Mouse (Mus musculus): ENCODE results near the gene Ssh3. TPM values are rescaled to one million over a fixed set of nuclear protein-coding genes. Genes with fewer than 3 reads are reported as not detected.

Ssh3 gene
- total RNA-seq, 2 experiments from 2014 or later, result 5.2 to 16.8 TPM

DNA sequence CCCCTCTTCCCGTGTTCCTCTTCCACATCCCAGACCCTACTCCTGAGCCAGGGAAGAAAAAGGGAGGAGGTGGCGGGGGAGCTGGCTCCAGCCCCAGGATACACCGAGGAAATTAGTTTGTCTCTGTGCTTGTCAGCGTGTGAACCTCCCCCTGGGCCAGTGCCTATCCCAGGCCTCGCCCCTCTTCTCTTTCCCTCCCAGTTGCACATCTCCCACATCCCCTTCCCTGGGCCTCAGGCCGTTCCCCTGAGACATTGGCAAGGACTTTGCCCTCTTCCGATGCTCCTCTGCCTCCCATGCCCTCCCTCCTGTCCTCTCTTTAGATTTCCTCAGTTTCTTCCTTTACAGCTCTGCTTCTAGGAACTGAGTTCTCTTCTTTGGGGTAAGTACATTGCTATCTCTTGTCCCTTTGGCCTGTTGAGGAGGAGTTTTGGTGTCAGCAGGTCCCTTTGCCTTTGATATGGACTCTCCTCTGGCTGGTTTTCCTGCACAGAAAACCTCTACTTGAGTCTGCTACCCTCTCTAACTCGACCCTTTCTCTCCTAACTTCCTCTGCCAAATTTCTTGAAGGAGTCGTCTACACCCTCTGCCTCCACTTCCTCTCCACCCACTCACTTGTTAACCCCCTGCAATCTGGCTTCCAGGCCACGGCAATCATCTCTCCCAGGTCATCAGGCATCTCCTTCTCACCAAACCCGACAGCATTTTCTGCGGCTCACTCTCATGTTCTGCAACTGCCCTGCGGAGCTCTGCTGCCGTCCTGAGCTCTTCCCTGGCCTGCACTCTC is 47.8 kb downstream of the Ssh3 start:
- ATAC-seq (replicated peaks; ENCODE audit: low FRiP score, poor library complexity, severe bottlenecking), result no peak

DNA sequence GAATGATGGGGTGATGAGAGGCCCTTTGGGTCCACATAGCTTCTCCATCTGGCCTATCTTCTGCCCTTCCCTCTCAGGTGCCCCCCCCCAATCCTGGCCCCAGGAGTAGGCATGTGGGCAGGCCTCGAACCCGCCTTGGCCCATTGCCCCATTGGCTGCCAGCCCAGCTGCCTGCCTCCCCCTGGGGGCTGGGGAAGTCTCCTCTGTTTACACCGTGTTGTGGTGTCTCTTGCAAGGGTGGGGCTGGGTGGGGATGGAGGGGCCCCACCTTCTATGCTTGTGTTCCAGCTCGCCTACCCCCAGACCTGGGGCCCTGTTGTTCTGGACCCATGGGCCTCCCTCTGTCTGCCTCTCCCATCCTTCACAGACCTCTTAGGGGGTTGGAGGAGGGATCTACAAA is 48.6 kb downstream of the Ssh3 start:
- ATAC-seq (replicated peaks; ENCODE audit: low FRiP score, poor library complexity, severe bottlenecking), result no peak

DNA sequence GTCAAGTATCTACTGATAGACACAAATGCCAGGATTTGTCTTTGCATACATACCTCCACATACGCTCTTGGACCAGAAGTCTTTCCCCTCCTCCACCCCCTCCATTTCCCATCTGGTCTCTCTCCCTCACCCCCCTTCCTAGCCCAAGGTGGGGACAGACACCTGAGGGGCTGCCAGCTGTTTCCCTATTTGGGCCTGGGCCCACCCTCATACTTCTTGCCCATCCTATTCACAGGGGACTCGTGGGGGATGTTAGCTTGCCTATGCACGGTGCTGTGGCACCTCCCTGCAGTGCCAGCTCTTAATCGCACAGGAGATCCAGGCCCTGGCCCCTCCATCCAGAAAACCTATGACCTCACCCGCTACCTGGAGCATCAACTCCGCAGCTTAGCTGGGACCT is 49.0 kb downstream of the Ssh3 start:
- ATAC-seq (replicated peaks; ENCODE audit: low FRiP score, poor library complexity, severe bottlenecking), result no peak

DNA sequence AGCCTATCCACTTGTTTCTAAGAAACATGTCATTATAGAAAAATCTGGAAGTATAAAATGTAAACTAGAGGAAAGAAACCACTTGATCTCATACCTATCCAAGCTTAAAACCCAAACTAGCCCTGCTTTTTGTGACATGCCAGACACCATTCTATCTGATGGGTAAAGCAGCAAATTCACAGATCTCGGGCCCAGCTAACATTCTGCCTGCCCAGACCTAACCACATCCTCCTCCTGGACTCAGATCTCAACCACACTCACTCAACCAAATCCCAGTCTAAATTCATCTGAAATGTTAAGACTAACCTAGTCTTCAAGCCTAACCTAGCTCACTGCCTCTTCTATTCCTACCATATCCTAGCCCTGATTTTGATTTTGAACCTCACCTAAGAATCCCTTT is 50.2 kb downstream of the Ssh3 start:
- ATAC-seq (replicated peaks; ENCODE audit: low FRiP score, poor library complexity, severe bottlenecking), result no peak

- ATAC-seq (replicated peaks; ENCODE audit: low FRiP score, poor library complexity, severe bottlenecking), result no peak
These were observed 50.7 kb downstream of the Ssh3 start for GRCm38 (mm10) chr19:4218293-4218692.

DNA sequence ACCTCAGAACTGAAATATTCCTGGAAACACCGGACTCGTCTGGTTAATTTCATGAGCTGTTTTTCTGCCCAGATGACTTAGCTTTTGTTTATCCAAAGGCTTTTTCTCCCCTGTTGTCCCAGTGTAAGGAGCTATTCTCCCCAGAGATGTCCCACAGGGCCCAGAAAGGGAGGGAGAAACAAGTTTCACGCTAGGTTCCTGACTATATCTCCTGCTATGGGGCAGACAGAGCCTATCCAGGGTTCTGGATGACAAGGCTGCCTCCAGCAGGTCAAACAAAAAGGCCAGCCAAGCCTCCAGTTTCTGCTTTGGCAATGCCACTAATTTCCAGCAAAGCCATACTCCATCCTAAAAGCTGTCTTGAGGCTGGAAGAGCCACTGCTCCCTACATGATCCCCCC is 51.1 kb downstream of the Ssh3 start:
- no peak for ATAC-seq (replicated peaks; ENCODE audit: low FRiP score, poor library complexity, severe bottlenecking)

DNA sequence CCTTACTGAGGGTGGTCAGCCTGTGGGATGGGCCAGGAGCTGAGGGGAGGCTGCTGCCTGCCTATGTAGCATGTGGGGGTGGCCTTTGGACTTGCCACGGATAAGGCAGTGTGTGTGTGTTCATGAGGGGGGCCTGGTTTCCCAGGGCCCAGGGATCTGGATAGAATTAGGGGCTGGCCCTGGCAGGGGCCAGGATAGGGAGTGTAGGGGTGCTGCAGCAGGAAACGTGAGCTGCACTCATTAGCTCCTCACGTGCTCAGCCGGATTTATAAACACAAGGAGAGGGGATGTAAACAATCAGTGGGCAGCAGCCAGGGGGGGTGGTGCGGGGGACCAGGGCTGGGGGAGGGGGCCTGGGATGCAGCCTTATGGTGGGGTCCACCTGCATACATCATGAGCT is 51.8 kb downstream of the Ssh3 start:
- no peak for ATAC-seq (replicated peaks; ENCODE audit: low FRiP score, poor library complexity, severe bottlenecking)

DNA sequence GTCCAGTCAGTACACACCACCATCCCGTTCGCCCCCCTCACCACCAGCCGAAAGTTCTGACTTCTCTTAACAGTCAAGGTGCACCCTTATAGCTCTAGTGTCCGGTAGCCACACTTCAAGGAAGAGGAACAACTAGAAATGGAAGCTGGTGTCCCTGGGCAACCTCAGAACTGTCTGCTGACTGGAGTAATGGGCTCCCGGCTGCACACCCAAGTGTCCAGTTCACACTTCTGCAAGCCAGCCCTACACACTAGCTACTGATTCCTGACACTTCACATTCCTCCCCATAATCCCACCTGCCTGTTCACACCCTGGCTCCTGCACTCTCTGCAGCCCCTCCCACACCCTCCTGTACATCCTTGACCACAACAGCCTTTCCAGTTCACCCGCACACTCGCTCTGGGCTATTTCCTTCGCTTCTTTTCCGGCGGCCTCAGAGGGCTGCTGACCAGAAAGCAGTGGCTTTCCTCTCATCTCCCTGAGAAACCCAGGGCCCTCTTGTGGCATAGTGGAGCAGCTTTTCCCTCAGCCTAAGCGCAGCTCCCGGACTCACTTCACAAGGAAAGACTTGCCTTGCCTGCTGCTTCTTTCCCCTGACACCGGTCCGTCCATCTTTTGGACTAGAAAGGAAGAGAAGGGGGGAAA is 52.8 kb downstream of the Ssh3 start:
- no peak for ATAC-seq (replicated peaks; ENCODE audit: low FRiP score, poor library complexity, severe bottlenecking)

- ATAC-seq (replicated peaks; ENCODE audit: low FRiP score, poor library complexity, severe bottlenecking), result no peak
These were observed 53.5 kb downstream of the Ssh3 start for GRCm38 (mm10) chr19:4215451-4215840.

- no peak for ATAC-seq (replicated peaks; ENCODE audit: low FRiP score, poor library complexity, severe bottlenecking)
These were observed 54.1 kb downstream of the Ssh3 start for GRCm38 (mm10) chr19:4214771-4215450.

DNA sequence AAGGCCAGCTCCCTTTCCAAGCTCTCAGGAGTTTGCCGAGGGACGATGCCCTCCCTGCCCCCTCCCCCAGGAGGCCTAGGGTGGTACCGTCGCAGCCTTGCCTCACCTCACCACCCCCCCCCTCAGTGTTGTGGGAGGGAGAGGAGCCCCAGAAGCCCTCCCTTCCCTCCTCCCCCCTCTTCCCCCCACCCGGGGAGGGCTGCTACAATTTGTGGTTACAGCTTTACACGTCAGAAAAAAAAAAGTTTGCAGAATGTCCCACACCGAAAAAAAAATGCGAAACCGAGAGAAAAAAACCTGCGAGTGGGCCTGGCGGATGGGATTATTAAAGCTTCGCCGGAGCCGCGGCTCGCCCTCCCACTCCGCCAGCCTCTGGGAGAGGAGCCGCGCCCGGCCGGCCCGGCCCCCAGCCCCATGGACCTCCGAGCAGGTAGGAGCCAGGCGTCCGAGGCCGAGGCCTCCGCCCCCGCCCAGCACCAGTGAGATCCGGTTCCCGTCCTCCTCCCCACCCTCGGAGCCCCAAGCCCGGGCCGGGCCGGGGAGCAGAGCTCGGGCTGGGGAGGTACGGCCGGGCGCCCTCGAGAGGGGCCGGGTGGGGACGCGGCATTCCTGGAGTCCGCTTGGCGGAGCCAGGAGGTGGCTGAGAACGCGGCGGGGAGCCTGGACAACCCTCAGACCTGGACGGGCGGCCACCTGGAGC is 54.8 kb downstream of the Ssh3 start, which contains the start of the genes Clcf1 and AC109138.7:
Gene Clcf1 (plus strand): TSS at position 168 of the 700 bp plus-strand sequence.
Gene AC109138.7 (plus strand): TSS at position 287 of the 700 bp plus-strand sequence.
- no peak for ATAC-seq (replicated peaks; ENCODE audit: low FRiP score, poor library complexity, severe bottlenecking)

DNA sequence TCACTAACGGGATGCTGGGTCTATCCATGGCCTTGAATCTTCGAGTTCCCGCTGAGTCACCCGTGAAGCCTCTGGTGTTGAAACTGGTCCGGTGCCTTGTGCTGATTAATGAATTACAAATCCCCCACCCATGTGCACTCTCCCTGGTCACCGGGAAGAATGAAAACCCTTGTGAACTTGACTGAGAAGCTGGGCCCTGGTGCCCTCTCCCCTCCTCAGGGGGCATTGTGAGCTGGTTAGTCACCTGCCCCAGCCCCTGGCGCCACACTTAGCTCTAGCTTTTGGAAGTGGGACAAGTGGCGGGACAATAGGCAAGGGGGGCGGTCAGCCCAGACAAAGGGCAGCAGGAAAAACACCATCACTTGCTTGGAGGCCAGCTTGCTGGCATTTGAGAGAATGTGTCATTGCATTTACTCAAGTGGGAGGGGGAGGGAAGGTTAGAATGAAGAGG is 55.4 kb downstream of the Ssh3 start:
- no peak for ATAC-seq (replicated peaks; ENCODE audit: low FRiP score, poor library complexity, severe bottlenecking)

DNA sequence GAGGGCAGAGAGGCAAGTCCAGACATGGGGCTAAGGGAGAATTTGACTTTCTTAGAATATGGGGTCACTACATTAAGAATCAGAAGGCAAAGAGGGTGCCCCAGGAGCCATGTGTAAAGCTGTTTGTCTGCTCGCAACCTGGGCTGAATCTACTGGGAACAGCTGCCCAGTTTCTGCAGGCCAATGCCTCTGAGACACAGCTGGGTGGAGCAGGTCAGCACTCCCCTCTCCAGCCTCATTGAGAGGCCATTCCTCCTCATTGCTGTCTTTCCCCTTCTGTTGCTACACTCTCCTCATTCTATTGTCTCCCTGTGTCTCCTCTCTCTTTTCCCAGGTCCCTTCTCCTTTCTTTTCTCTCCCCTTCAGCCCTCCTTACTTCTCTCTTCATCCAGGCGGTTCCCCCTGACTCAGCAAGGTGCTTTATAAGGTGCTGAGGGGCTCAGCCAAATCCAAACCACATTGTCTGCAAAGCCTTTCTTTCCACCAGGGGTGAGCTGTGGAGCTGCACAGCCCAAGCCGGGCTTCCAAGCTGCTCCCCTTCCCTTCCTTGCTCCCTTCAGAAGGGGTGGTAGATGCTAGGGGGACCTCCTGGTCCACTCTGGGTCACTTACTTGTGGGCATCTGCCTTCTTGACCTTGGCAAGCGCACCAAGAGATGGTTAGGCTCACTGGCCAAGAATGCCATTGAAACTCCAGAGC is 56.9 kb downstream of the Ssh3 start:
- ATAC-seq (replicated peaks; ENCODE audit: low FRiP score, poor library complexity, severe bottlenecking), result no peak

Other genes with a start within 250 kb of the Ssh3 start
- 115 and 185 TPM in 2 replicates for gene Gstp1, start 231.2 kb downstream of the Ssh3 start, total RNA-seq (2015; ENCODE audit: low replicate concordance)
- 22.8 and 23.9 TPM in 2 replicates for gene Gstp1, start 231.2 kb downstream of the Ssh3 start, total RNA-seq (2017; ENCODE audit: low replicate concordance)
- 3.2 TPM in 1 of 2 replicates, not detected in the other for gene Gstp2, start 223.2 kb downstream of the Ssh3 start, total RNA-seq (2015; ENCODE audit: low replicate concordance)
- gene Gstp2, start 223.2 kb downstream of the Ssh3 start, total RNA-seq (2017; ENCODE audit: low replicate concordance), result 3.2 TPM in 1 of 2 replicates, not detected in the other
- gene Gstp3, start 209.6 kb downstream of the Ssh3 start, total RNA-seq (2015; ENCODE audit: low replicate concordance), result 8.8 and 15.9 TPM in 2 replicates
- gene Gstp3, start 209.6 kb downstream of the Ssh3 start, total RNA-seq (2017; ENCODE audit: low replicate concordance), result 16.8 and 19.8 TPM in 2 replicates
- not detected in 2 replicates for gene Cabp2, start 187.6 kb downstream of the Ssh3 start, total RNA-seq (2015; ENCODE audit: low replicate concordance)
- not detected in 2 replicates for gene Cabp2, start 187.6 kb downstream of the Ssh3 start, total RNA-seq (2017; ENCODE audit: low replicate concordance)
- gene Cdk2ap2, start 172.0 kb downstream of the Ssh3 start, total RNA-seq (2015; ENCODE audit: low replicate concordance), result 118 and 124 TPM in 2 replicates
- 17.9 and 36.3 TPM in 2 replicates for gene Cdk2ap2, start 172.0 kb downstream of the Ssh3 start, total RNA-seq (2017; ENCODE audit: low replicate concordance)
- 56.6 and 67.1 TPM in 2 replicates for gene Pitpnm1, start 169.2 kb downstream of the Ssh3 start, total RNA-seq (2015; ENCODE audit: low replicate concordance)
- 33.9 and 60.9 TPM in 2 replicates for gene Pitpnm1, start 169.2 kb downstream of the Ssh3 start, total RNA-seq (2017; ENCODE audit: low replicate concordance)
- gene Aip, start 143.3 kb downstream of the Ssh3 start, total RNA-seq (2015; ENCODE audit: low replicate concordance), result 33.5 and 72.1 TPM in 2 replicates
- gene Aip, start 143.3 kb downstream of the Ssh3 start, total RNA-seq (2017; ENCODE audit: low replicate concordance), result 41.2 and 41.8 TPM in 2 replicates
- 1.1 TPM in 1 of 2 replicates, not detected in the other for gene Gpr152, start 129.4 kb downstream of the Ssh3 start, total RNA-seq (2015; ENCODE audit: low replicate concordance)
- not detected in 2 replicates for gene Gpr152, start 129.4 kb downstream of the Ssh3 start, total RNA-seq (2017; ENCODE audit: low replicate concordance)
- not detected in 2 replicates for gene Cabp4, start 125.1 kb downstream of the Ssh3 start, total RNA-seq (2015; ENCODE audit: low replicate concordance)
- gene Cabp4, start 125.1 kb downstream of the Ssh3 start, total RNA-seq (2017; ENCODE audit: low replicate concordance), result not detected in 2 replicates
- gene Coro1b, start 120.6 kb downstream of the Ssh3 start, total RNA-seq (2015; ENCODE audit: low replicate concordance), result 68.3 and 83.3 TPM in 2 replicates
- 8.5 and 48.9 TPM in 2 replicates for gene Coro1b, start 120.6 kb downstream of the Ssh3 start, total RNA-seq (2017; ENCODE audit: low replicate concordance)
- 66.3 and 73.4 TPM in 2 replicates for gene Ptprcap, start 115.6 kb downstream of the Ssh3 start, total RNA-seq (2015; ENCODE audit: low replicate concordance)
- gene Ptprcap, start 115.6 kb downstream of the Ssh3 start, total RNA-seq (2017; ENCODE audit: low replicate concordance), result 14.4 and 38.8 TPM in 2 replicates
- gene Rps6kb2, start 105.8 kb downstream of the Ssh3 start, total RNA-seq (2015; ENCODE audit: low replicate concordance), result 39.8 and 52.3 TPM in 2 replicates
- gene Rps6kb2, start 105.8 kb downstream of the Ssh3 start, total RNA-seq (2017; ENCODE audit: low replicate concordance), result 21.4 and 34.8 TPM in 2 replicates
- gene Carns1, start 93.7 kb downstream of the Ssh3 start, total RNA-seq (2015; ENCODE audit: low replicate concordance), result 0.72 and 2.5 TPM in 2 replicates
- gene Carns1, start 93.7 kb downstream of the Ssh3 start, total RNA-seq (2017; ENCODE audit: low replicate concordance), result 0.13 and 1.5 TPM in 2 replicates
- 8.0 and 31.0 TPM in 2 replicates for gene Tbc1d10c, start 77.9 kb downstream of the Ssh3 start, total RNA-seq (2015; ENCODE audit: low replicate concordance)
- gene Tbc1d10c, start 77.9 kb downstream of the Ssh3 start, total RNA-seq (2017; ENCODE audit: low replicate concordance), result 6.2 and 14.2 TPM in 2 replicates
- 181 and 188 TPM in 2 replicates for gene Ppp1ca, start 77.1 kb downstream of the Ssh3 start, total RNA-seq (2015; ENCODE audit: low replicate concordance)
- 185 and 268 TPM in 2 replicates for gene Ppp1ca, start 77.1 kb downstream of the Ssh3 start, total RNA-seq (2017; ENCODE audit: low replicate concordance)
- gene Rad9a, start 67.5 kb downstream of the Ssh3 start, total RNA-seq (2015; ENCODE audit: low replicate concordance), result 44.0 and 54.1 TPM in 2 replicates
- gene Rad9a, start 67.5 kb downstream of the Ssh3 start, total RNA-seq (2017; ENCODE audit: low replicate concordance), result 27.5 and 41.6 TPM in 2 replicates
- gene Clcf1, start 54.9 kb downstream of the Ssh3 start, total RNA-seq (2015; ENCODE audit: low replicate concordance), result not detected in 2 replicates
- 0.15 and 1.2 TPM in 2 replicates for gene Clcf1, start 54.9 kb downstream of the Ssh3 start, total RNA-seq (2017; ENCODE audit: low replicate concordance)
- gene AC109138.7, start 54.8 kb downstream of the Ssh3 start, total RNA-seq (2015; ENCODE audit: low replicate concordance), result not detected in 2 replicates
- not detected in 2 replicates for gene AC109138.7, start 54.8 kb downstream of the Ssh3 start, total RNA-seq (2017; ENCODE audit: low replicate concordance)
- 21.8 and 24.5 TPM in 2 replicates for gene Pold4, start 37.3 kb downstream of the Ssh3 start, total RNA-seq (2015; ENCODE audit: low replicate concordance)
- gene Pold4, start 37.3 kb downstream of the Ssh3 start, total RNA-seq (2017; ENCODE audit: low replicate concordance), result 5.0 and 16.1 TPM in 2 replicates
- gene Ankrd13d, start 14.0 kb upstream of the Ssh3 start, total RNA-seq (2015; ENCODE audit: low replicate concordance), result 0.72 and 1.3 TPM in 2 replicates
- gene Ankrd13d, start 14.0 kb upstream of the Ssh3 start, total RNA-seq (2017; ENCODE audit: low replicate concordance), result 0.39 TPM in 1 of 2 replicates, not detected in the other
- gene Grk2, start 37.0 kb upstream of the Ssh3 start, total RNA-seq (2015; ENCODE audit: low replicate concordance), result 71.3 and 72.8 TPM in 2 replicates
- gene Grk2, start 37.0 kb upstream of the Ssh3 start, total RNA-seq (2017; ENCODE audit: low replicate concordance), result 40.5 and 47.1 TPM in 2 replicates
- gene Kdm2a, start 129.1 kb upstream of the Ssh3 start, total RNA-seq (2015; ENCODE audit: low replicate concordance), result 40.7 and 74.2 TPM in 2 replicates
- 79.4 and 114 TPM in 2 replicates for gene Kdm2a, start 129.1 kb upstream of the Ssh3 start, total RNA-seq (2017; ENCODE audit: low replicate concordance)
- gene Rhod, start 170.3 kb upstream of the Ssh3 start, total RNA-seq (2015; ENCODE audit: low replicate concordance), result not detected in 2 replicates
- not detected in 2 replicates for gene Rhod, start 170.3 kb upstream of the Ssh3 start, total RNA-seq (2017; ENCODE audit: low replicate concordance)
- gene Syt12, start 208.3 kb upstream of the Ssh3 start, total RNA-seq (2015; ENCODE audit: low replicate concordance), result not detected in 2 replicates
- gene Syt12, start 208.3 kb upstream of the Ssh3 start, total RNA-seq (2017; ENCODE audit: low replicate concordance), result not detected in 2 replicates
- not detected in 2 replicates for gene 2010003K11Rik, start 229.4 kb upstream of the Ssh3 start, total RNA-seq (2015; ENCODE audit: low replicate concordance)
- gene 2010003K11Rik, start 229.4 kb upstream of the Ssh3 start, total RNA-seq (2017; ENCODE audit: low replicate concordance), result not detected in 2 replicates
- 21.6 and 42.8 TPM in 2 replicates for gene Pcx, start 241.3 kb upstream of the Ssh3 start, total RNA-seq (2015; ENCODE audit: low replicate concordance)
- gene Pcx, start 241.3 kb upstream of the Ssh3 start, total RNA-seq (2017; ENCODE audit: low replicate concordance), result 40.8 and 44.3 TPM in 2 replicates